Mouse (Mus musculus): ENCODE measurements around the gene Ipo11.

DNA sequence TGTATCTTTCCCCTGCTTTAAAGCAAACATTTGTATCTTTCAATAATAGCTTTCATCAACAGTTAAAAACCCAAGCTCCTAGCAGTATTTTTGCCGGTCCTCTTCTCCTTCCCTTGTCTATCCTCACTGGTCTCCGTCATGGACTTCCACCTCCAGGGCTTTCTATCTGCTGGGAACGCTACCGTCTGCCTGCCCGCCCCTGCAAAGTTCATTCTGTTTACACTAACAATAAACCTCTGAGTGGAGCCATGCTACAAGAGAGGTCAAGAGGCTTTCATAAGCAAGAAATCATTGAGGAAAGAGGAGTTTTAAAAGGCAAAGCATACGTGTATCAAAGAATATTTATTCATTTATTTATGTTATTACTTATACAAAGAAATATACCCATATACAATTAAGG, 106.7 kb downstream of the Ipo11 start:
- TF ChIP-seq CTCF (IDR thresholded peaks at IDR 0.05; ENCODE audit: low read depth, low read length) (no peak), POLR2A (IDR thresholded peaks at IDR 0.05; ENCODE audit: borderline replicate concordance, low read depth, low read length) (no peak)

All from bone marrow macrophage, adult 2 months (primary cell).